Mouse (Mus musculus): ENCODE measurements around the gene Gpsm3. TPM values are rescaled to one million over a fixed set of nuclear protein-coding genes. Genes with fewer than 3 reads are reported as not detected.
"Not testable (repeated sequence)": the region's sequence is repeated elsewhere in the genome, so short reads cannot be mapped to it uniquely, and the experiment has no call there.

The Gpsm3 gene
- 1 to 10 TPM; 2.3 to 2.6 TPM for total RNA-seq (2021)
- long read RNA-seq, experiment 1, partial matches to known transcripts: 0 of 1 reads
- long read RNA-seq, experiment 1, other reads (novel, unspliced or antisense): 0 of 1 reads
- long read RNA-seq, experiment 2, partial matches to known transcripts: 0 of 1 reads
- long read RNA-seq, experiment 2, other reads (novel, unspliced or antisense): 0 of 1 reads

DNA sequence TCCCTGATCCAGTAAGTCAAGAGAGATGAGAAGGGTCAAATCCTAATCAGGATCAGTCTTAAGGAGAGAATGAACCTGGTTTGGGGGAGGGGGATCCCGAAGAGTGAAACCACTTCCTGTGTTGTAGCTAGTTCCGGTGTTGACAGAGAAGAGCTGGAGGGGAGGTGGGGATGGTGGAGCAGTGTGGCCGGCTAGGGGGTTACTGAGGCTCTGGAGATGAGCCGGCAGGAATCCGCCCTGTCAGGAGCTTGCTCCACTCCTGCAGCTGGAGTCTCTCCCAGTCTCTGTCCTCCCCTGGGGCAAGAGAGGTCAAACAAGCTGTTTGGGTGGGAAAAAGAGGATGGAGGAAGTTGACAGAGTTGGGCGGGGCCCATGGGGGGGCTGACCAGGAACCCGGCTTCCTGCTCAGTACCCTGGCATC lies at the start of gene Gpsm3:
TSS of gene Gpsm3 (plus strand) at position 126 of the 421 bp plus-strand sequence.
- peak; percentile 78 for DNase-seq

DNA sequence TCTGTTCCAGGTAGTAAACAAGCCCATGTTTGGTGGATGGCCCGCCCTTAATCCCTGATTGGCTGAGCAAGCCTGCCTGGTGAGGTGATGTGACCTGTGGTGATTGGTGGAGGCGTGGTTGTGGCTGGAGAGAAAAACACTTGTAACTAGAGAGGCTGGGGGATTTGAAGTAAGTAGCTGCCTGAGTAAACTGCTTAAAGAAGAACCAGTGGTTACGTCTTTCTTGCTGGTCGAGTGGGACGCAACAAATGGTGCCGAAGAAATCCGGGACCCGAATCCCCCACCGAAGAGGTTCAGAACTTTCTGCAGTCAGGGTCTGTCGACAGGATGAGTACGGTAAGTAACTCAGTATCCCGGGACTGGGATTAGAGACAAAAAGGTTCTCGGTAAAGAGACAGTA lies 46.0 kb upstream of the Gpsm3 start:
- DNase-seq: not testable (repeated sequence)

- DNase-seq: no peak
Observed at GRCm38 (mm10) chr17:34546797-34547196, 42.8 kb upstream of the Gpsm3 start.

GRCm38 (mm10) chr17:34547601-34548000 lies 42.0 kb upstream of the Gpsm3 start:
- DNase-seq: no peak

- DNase-seq: no peak
Observed at GRCm38 (mm10) chr17:34549156-34549555, 40.5 kb upstream of the Gpsm3 start.

DNA sequence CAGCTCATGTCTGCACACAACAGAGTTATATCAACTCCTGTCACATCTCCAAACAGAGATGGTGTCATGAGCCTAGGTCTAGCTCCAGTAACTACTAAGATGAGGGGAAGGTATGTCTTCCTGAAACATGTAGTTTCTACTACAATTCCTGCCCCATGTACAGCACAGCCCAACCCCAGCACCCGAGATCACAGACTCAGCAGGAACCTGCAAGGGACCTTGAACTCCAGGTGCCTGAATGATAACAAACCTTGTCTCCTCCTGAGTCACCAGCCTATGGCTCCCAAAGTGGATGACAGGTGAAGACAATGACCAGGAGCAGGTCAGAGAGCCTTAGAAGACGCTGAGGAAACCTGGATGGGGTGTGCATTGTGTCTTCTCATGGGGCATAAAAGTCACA lies 39.8 kb upstream of the Gpsm3 start:
- DNase-seq: no peak

DNA sequence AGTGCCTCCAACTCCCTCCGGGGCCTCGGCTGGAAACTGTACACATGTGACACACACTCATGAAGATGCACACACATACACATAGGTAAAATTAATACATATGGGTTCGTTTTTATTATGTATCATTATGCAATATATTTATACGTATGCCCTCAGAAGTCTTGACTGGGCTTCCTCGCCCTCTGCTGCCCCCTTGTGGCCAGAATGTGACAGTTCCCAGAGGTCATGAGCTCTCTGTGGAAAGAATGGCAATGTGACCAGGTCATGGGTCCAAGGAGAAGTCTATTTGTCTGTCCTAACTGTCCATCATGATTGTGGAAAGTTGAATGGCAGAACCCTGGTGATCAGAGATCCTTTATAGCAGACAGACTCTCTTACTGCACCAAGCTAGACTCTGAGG lies 34.1 kb upstream of the Gpsm3 start:
- DNase-seq: peak; percentile 46

- DNase-seq: no peak
Observed at GRCm38 (mm10) chr17:34556406-34556805, 33.2 kb upstream of the Gpsm3 start.

DNA sequence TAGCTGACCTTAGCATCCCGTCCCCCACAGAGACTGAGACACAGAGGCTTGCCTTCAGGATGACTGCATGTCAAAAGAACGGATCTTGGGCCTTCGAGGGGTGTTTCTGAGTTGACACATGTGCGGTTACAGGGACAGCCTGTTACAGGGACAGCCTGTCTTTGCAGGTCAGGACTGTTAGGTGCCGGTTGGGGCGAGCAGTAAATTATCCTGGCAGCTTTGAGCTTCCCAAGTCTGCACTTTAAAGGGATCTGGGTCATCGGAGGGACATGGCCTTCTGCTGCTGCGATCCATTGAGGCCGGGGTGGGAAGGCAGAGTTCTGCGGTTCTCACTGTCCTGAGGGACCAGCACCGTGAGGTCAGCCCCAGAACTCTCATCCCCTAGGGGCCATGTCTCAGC lies 32.2 kb upstream of the Gpsm3 start:
- DNase-seq: no peak

- no peak for DNase-seq
Observed at GRCm38 (mm10) chr17:34559116-34559515, 30.5 kb upstream of the Gpsm3 start.

- no peak for DNase-seq
Observed at GRCm38 (mm10) chr17:34559895-34560294, 29.7 kb upstream of the Gpsm3 start.

DNA sequence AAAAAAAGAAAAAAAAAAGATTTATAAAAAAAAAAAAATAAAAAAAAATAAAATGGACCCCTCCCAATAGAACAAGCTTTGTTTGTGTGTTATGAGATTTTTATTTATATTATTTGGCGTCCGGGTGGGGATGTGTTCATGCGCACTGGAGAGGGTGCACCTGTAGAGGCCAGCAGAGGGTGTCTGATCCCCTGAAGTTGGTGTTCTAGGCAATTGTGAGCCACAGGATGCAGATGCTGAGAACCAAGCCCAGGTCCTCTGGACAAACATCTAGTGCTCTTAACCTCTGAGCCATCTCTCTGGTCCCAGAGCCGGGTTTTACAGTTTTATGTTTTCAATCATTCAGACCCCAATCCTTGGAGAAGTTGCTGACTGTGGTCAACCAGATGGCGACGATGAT lies 29.2 kb upstream of the Gpsm3 start:
- DNase-seq: no peak

- no peak for DNase-seq
Observed at GRCm38 (mm10) chr17:34561200-34561599, 28.4 kb upstream of the Gpsm3 start.

DNA sequence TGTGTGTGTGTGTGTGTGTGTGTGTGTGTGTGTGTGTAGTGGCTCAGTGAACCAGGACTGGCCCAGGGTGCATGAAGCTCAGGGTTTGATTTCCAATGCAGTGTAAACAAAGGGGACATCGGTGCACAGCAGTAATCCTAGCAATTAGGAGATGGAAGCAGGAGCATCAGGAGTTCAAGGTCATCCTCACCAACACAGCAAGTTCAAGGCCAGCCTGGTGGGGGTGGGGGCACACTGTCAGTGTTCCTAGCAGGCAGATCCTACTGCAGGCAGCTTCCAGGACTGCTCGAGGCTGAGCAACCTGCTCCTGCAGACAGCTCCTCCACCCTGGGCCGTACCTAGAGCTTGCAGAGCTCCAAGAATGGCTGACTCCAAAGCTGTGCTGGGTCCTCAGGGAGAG lies 27.0 kb upstream of the Gpsm3 start:
- no peak for DNase-seq

DNA sequence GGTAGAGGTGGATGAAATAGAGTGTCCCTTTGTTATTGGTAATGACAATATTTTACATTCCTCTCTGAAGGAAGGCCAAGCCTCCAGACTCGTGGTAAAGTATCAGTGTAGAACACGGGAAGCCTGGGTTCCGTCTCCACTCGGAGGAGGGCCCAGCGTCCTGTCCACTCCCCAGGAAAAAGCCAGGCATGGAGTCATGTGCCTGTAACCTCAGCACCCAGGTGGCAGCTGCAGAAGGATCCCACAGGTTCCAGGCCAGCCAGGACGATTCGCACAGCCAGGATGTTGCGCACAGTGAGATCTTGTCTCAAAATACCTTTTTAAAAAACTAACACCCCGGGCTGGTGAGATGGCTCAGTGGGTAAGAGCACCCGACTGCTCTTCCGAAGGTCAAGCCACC lies 26.3 kb upstream of the Gpsm3 start:
- no peak for DNase-seq

GRCm38 (mm10) chr17:34564003-34564421 lies 25.6 kb upstream of the Gpsm3 start, which contains the start of gene Notch4:
Notch4 (plus strand) TSS chr17:34564268.
- DNase-seq: peak; percentile 68

GRCm38 (mm10) chr17:34564796-34565195 lies 24.8 kb upstream of the Gpsm3 start:
- peak; percentile 49 for DNase-seq

GRCm38 (mm10) chr17:34567311-34567710 lies 22.3 kb upstream of the Gpsm3 start:
- no peak for DNase-seq

GRCm38 (mm10) chr17:34568421-34568820 lies 21.2 kb upstream of the Gpsm3 start:
- no peak for DNase-seq

DNA sequence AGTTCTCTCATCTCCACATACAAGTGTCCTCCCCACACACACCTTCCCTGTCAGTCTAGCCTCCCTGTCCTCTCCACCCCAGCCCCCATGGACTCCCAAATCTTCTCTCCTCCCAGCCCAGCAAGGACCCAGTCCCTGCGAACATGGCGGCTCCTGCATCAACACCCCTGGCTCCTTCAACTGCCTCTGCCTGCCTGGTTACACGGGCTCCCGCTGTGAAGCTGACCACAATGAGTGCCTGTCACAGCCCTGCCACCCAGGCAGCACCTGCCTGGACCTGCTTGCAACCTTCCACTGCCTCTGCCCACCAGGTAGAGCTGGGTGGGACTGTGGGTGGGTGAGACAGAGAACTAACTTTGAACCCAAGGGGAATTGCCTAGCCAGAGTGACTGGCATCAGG lies 19.7 kb upstream of the Gpsm3 start:
- no peak for DNase-seq

DNA sequence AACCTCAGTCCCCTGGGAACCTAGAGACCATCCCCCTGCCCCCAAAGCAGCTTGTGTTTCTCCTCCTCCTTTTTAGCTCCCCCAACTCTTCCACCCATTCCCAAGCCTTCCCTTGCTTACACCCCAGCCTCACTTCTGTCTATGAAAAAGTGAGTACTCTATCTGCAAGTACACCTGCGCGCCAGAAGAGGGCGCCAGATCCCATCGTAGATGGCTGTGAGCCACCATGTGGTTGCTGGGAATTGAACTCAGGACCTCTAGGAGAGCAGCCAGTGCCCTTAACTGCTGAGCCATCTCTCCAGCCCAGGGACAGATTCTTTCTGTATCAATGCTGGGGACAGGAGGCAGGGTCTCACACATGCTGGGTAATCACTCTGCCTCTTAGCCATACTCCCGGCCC lies 17.7 kb upstream of the Gpsm3 start:
- DNase-seq: no peak

- DNase-seq: no peak
Observed at GRCm38 (mm10) chr17:34572361-34572760, 17.2 kb upstream of the Gpsm3 start.

- no peak for DNase-seq
Observed at GRCm38 (mm10) chr17:34576577-34576976, 13.0 kb upstream of the Gpsm3 start.

GRCm38 (mm10) chr17:34578070-34578469 lies 11.5 kb upstream of the Gpsm3 start:
- no peak for DNase-seq

GRCm38 (mm10) chr17:34582528-34582927 lies 7.1 kb upstream of the Gpsm3 start:
- no peak for DNase-seq
